Mouse (Mus musculus) heart, adult 8-10 months (tissue): ENCODE measurements around the gene Myo10. TPM values are rescaled to one million over a fixed set of nuclear protein-coding genes. Genes with fewer than 3 reads are reported as not detected.

Source experiments
- DNase-seq: peaks from one replicate; pipeline ENCODE4 v3.0.0; 2022; ENCODE audit warnings: low spot score
- total RNA-seq, 4 experiments: library from RNA; stranded (reverse); gene quantifications; 2 replicates each; pipeline ENCODE4 v1.2.4; 2022

Gene Myo10
- total RNA-seq, 4 experiments from 2014 or later = 71.7 to 84.5 (median 73.3) TPM

DNA sequence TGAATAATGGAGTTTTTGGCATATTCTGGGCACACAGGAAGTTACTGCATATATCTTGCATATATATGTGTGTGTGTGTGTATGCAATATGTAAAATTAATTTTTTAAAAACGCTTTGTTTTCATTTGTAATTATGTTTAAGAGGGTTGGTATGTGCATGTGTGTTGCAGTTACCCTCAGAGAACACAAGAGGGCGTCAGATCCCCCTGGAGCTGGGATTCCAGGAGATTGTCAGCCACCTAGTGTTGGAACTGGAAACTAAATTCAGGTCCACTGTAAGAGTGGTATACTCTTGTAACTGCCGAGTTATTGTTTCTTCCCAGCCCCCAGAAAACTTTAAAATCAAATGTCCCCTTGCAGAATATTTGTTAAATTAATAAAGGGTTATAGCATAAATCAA, 174.0 kb downstream of the Myo10 start:
- no peak for DNase-seq

DNA sequence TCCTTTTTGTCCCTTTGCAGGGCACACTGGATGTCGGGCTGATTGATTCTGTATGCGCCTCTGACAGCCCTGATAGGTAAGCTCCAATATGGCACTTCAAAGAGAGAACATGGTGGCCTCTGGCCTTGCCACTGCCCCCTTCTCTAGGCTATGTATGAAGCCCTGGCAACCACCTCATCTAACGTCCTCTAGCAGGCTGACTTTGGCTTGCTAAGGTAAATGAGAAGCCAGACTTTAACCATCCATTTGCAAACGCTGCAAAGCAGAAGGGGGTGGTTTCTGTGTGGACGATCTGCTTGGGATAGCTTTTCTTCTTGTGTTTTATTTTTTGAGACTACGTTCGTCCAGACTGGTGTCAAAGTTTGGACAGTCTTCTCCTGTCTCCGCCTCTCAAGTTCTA, 174.9 kb downstream of the Myo10 start:
- DNase-seq = no peak

DNA sequence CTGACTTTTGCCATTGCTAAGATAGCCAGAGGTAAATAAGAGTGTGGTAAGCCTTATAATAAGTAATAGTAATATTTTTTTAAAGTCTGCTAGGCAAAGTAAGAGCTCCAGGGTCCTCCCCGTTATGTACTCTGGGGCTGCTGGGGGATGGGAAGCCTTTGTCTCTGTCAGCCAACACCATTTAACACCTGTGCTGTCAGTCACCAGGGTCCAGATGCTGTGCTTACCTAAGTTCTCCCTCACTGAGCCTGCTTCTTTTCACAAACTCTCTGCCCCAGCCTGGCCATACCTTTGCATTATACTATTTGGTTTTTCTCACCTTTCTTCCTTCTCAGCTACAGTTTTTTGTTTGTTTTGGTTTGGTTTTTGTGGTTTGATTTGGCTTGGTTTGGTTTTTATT, 175.6 kb downstream of the Myo10 start:
- DNase-seq = no peak

DNA sequence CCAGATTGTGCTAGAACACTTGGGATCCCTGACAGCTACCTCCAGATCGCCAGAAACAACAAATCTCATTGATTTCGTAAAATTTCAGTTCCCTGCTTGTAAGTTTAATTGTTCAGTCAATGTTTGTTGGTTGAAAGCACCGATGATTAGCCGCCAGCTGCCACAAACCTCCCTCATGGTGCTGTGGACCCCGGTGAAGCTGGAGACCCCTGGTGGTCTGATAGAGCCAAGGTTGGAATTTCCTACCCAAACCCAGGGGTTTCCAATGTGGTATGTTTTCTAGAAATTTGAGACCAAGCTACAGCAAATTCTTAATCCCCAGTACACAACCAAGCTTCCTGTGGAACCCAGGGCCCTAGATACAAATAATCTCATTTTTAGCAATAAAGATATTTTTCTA, 179.4 kb downstream of the Myo10 start:
- no peak for DNase-seq

DNA sequence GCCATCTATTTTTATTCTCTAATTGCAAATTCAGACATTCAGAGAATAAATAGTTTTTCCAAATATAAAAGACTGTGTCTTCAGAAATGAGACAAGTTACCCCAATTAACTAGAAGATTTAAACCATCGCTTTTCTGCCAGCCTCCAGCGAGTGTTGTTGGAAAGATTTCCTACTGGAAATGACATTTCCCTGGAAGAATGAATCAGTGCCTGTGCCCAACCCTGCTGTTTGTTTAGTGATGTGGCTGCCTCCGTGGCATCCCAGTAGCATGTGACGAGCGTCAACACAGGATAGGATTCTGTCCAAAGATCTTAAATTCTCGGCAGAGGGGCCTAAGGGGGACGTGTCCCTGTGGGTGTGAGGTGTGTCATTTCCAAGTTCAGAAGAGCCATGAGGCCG, 179.9 kb downstream of the Myo10 start:
- no peak for DNase-seq

DNA sequence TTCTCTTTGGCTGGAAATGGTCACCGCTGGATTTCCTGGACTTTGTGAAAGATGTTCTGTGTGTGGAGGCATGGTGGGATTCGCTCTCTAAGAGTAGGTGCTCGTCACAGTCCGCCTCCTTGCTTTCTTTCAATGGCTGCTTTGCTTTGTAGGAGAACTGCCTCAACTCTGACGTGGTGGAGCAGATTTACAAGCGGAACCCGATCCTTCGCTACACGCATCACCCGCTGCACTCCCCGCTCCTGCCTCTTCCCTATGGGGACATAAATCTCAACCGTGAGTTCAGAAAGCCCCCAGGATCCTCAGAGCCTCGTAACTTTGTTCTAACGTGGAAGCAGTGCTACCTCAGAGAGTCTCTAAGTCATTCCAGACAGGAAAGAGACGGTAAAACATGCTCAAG, 180.8 kb downstream of the Myo10 start:
- no peak for DNase-seq

DNA sequence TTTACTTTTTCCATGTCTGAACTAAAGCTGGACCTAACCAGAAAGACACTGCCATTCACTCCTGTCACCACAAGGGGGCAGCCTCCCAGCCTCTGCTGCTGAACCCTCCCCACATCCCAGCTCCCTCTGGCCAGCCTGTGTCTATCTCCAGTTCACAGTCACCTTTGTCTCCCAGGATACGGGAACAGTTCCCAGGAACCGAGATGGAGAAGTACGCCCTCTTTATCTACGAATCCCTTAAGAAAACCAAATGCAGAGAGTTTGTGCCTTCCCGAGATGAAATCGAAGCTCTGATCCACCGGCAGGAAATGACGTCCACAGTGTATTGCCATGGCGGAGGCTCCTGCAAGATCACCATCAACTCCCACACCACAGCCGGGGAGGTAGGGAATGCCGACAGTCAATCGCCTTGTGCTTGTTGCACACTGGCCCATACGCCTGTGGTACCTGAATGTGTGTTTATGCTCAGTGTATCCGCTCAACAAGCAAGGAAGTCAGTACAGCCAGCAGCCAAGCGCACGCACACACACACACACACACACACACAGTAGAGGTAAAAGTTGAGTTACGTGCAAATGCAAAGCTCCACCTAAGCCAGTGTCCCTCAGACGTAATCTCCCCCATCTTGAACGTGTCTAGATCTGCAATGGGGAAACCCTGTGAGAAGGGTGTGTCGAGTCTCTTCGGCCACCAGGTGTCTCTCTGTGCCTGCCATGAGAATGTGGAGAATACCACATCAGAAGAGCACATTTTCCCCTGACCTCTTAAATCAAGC, 183.2 kb downstream of the Myo10 start:
- DNase-seq = peak; percentile 53

DNA sequence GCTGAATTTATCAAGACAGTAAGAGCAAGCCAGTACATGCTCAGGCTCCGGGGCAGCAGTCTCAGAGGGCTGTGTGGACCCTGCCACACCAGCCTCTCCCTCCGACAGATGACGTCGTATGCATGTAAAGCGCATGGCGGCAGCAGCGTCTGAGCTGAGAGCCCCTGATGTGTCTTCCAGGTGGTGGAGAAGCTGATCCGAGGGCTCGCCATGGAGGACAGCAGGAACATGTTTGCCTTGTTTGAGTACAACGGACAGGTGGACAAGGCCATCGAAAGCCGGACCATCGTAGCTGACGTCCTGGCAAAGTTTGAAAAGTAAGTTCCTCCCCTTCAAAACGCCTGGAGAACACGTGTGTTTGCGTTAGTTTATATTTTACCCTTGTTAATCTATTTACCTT, 184.0 kb downstream of the Myo10 start:
- DNase-seq = no peak

DNA sequence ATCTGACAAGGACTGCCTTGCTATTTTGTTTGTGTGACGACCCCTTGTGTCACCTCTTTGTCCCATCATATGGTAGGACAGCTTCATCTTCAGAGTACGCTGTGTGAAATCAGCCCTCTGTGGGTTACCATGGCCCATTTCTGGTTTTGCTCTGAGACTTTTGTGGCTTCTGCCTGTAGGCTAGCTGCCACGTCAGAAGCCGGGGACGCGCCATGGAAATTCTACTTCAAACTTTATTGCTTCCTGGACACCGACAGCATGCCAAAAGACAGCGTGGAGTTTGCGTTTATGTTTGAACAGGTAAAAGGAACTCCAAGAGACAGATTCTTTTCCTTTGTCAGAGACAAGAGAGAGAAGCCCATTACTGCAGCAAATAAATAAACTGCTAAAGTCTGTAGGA, 184.6 kb downstream of the Myo10 start:
- DNase-seq = no peak

DNA sequence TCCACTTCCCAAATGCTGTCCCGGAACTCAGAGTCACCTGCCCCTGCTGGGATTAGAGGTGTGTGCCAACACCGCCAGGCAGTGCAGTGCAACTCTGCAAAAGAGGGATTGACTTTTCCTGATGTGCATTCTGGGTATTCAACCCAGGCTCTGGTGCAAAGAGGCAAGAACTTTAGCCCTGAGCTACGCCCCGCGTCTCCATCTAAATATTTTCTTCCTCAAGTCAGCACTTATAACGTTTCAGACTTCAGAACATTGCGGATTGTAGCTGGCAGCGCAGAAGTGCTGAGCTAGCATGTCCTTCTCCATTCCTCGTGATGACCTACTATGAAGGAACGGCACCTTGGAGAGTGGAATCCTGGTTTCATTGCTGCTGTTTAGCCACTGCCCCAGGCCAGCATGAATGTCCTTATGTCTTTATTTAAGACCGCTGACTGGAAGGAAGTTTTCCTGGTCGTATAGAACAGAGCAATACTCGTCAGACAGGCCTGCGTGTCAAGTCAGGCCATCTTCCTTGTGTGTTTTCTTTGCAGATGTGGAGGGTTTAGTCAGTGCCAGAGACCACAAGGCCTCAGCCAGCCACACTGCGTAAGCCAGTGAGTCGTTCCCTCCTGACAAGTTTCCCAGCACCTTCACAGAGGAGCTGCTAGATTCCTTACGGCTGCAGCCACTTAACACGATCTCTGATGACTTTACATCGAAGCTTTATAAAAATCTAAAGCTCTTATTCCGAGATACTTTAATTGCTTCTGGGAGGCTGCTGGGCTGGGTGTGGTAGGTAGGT, 186.5 kb downstream of the Myo10 start:
- DNase-seq = no peak

DNA sequence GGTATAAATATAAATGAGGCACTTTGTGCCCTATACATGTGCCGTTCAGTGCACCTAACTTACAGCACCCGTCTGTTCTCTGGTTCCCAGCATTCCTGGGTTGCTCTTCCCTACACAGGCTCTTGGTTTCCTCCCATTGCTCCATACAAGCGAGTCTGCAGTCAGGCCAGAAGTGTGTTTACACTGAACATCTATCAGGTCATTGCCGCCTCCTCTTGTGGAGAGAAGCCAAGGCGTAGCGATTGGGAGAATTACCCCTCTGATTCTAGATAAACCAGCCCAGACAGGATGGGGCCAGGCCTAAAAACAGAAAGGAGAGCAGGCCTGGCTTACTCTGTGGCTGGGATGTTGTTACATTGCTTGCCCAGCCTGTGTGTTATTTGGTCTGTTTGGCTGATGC, 187.3 kb downstream of the Myo10 start:
- no peak for DNase-seq

DNA sequence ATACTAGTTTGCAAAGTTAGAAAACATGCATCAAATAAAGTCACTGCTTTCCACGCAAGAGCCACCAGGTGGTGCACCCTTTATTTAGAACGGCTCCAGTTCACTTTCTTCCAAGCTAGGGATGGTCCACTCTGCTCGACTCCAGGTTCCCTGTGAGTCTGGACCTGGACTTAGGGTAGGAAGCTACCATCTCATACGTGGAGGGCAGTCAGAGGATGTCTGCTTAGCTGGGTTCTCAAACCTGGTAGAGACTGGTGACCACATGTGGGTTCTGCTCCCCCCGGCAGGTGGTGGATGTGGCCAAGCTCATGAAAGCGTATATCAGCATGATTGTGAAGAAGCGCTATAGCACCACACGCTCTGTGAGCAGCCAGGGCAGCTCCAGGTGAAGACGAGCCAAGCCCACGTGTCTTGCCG, 189.5 kb downstream of the Myo10 start:
- DNase-seq = no peak

DNA sequence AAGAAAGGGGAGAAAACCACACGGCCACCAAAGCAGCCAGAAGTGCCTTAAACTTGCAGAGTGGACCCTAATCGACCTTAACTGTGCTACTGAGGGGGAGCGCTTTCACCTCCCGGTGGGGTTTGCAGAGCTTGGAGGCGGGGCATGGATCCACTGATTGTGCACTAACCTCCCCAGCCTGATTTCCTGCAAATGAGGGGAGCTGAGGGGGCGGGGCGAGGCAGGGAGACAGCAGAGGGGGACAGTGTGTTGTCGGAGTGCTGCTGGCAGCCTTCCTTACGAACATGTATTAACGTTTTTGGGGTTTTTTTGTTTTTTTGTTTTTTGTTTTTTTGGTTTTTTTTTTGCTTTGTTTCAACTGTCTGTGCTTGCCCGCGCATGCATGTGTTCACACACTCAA, 190.2 kb downstream of the Myo10 start:
- no peak for DNase-seq

DNA sequence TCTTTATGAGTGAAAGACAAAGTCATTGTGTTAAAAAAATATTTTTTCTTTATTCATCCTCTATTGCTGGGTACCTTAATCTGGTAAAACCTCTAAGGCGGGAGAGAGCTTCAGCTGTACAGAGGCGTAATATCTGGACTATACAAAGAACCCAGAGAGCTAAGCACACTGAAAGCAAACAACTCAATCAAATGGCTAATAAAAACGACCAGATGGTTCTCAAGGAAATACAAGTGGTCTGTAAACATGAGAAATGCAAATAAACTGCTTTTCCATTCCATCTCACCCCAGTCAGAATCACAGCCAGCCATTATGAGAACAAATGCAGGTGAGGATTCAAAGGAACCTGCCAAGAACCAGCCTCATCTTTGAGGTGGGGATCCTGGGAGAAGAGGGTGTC, 192.2 kb downstream of the Myo10 start:
- no peak for DNase-seq

DNA sequence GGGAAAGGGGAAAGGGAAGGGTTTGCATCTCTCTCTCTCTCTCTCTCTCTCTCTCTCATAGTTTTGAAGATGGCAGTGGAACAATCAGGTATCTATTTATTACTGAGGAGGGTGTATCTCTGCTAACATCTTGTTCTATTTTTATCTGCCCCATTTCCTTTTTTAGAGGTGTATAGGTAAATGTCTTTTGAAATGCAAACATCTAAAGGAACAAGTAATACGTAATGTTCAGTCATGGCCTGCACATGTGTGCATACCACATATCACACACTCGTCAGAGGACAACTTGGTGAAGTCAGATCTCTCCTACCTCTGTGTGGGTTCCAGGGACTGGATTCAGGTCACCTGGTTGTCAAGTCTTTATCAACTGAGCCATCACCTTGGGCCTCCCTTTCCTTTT, 194.9 kb downstream of the Myo10 start:
- no peak for DNase-seq

DNA sequence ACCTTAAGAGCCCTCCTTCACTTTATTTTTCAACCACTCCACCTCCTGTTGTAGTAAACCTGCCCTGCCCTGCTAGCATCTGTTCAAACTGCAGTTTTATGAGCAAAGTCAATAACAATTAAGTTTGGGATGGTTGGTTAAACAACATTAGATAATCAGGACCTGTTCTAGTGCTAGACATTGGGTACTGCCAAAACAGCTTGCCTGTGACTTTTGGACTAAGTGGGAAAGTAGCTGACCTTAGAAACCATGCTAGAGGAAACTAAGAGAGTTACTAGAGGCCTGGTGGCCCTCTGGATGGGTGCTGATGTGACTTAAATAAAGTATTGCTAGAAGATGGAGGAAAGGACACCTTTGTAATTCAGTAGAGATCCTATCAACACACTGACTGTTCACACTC, 199.7 kb downstream of the Myo10 start:
- no peak for DNase-seq

DNA sequence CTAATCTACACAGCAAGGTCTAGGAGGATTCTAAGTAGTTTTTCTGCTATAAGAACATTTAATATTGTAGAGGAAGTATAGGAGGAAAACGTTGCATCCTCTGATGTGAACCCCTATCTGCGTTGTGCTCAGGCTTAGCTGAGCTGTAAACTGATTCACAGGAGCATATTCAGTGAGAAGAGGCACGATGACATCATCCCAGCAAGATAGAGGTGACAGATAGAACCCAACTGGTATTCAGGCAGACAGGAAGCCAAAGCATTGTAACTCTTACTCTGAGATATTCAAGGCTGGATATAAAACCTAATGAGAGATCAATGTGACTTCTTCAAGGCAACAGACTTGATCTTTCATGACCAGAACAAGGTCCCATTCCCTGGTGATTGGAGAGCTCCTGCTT, 200.3 kb downstream of the Myo10 start:
- no peak for DNase-seq

DNA sequence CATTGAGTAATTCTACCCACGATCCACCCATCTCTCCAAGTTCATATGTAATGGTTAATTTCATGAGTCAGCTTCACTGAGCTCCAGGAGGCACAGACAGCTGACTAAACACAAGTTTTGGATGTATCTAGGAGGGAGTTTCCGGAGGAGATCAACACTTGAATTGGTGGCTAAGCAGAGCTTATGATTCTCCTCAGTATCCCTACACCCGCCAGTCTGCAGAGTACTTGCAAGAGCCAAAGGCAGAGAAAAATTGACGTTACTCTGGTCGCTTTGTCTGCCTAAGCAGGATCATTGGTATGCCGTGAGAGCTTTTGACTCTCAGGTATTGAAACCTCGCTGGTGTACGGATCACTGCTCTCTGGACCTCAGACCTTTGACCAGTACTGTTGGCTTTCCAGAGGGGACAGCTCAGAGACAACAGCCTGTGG, 204.2 kb downstream of the Myo10 start:
- no peak for DNase-seq

DNA sequence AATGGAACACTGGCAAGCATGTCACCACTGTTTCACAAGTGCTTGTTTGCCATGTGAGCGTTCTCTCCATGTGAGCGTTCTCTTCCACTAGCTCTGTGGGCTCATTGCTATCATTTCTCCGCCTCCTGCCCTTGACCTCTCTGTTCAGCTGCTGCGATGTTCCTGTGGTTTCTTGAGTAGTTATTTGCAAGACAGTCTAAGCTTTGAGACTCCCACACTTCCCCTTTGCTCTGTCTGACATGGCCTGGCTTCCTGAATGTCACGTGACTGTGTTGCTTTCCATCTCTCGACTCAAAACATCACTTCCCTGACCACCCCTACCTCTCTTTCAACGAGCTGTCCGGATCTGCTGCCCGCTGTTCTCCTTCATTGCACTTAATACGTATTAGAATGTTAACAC, 206.1 kb downstream of the Myo10 start:
- no peak for DNase-seq

DNA sequence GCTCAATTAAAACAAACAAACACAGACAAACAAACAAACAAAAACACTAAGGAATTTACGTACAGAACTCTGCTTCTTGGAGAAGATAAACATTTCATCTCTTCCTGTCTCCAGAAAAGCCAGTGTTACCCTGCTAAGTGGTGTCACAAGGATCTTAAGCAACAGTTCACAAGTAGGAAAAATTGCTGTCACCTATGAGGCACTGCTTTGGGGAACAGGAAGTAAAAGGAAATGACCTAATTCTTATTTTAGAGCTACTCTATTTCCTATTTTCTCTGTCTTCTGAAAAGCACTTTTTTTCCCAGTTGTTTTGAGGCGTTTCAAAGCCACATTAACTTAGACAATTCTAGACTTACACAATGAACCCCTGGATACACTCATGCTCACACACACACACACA, 208.1 kb downstream of the Myo10 start:
- DNase-seq = no peak

DNA sequence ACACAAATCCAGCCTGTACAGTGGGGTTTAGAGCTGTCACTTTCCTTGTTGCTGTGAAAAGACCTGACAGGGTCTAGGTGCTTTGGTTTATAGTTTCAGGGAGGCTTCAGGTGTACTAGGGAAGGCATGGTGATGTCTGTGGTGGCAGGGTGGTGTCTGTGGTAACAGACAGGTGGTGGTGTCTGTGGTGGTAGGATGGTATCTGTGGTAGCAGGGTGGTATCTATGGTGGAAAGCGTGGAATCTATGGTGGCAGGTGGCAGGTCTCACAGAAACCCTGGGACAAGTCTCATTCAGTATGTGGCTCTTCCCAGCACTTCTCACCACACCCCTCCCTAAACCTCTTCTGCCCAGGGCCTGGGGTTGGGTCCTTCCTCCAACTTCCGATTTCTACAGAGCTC, 212.0 kb downstream of the Myo10 start:
- DNase-seq = no peak

DNA sequence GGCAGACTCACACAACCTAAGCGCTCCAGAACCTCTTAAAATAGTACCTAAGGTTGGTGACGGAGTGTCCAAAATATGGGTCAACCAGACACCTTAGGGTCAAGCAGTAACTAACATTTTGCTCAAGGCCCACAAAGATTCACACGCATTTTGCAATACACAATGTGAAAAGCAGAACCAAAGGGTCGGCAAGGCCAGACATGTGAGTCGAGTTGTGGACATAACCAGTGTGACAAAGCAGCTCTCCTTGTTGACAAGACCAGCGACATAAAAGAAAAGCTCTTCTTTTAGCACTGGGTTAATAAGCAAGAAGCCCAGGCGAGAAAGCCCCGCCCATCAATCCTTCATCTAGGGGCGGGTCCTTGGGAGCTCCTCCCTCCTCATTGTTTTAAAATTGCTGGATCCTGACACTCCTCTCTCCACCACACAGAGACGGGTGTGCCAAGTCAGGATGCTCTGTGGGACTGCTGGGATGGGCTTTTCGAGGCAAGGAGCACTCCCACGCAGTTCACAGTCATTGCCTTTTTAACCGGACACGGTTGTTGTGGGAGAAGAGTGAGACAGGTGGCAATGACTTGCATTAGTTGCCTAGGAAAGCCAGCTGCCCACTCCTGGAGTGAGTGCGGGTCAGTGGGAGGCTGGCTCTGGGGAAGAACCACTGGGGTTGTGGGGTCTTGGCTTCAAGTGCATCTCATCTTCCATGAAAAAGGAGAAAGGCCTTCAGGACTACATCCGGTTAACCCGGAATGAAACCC, 212.8 kb downstream of the Myo10 start:
- no peak for DNase-seq
